Mouse (Mus musculus) NIH3T3 (cell line): Measurements from ENCODE around the gene Grhl3.

Source experiments
- DNase-seq: peaks from one replicate; pipeline ENCODE4 v3.0.0-alpha.2; 2012; ENCODE audit warnings: low read depth

Gene Grhl3

GRCm38 (mm10) chr4:135531771-135532613, 41.4 kb downstream of the Grhl3 start:
- DNase-seq: no peak

GRCm38 (mm10) chr4:135531236-135531635, 42.2 kb downstream of the Grhl3 start:
- no peak for DNase-seq

DNA sequence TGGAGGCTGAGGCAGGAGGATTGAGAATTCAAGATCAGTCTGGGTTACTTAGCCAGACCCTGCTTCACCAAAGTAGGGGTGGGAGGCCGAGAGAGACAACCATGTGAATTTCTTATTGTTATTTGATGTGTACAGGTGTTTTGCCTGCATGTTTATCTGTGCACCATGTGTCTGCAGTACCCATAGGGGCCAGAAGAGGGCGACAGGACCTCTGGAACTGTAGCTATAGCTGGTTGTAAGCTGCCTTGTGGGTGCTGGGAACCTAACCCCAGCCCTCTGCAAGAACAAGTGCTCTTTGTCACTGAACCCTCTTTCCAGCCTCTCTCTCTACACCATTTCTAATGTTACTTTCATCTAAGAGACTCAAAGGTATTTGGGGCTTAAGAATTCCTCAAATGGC, 43.2 kb downstream of the Grhl3 start:
- no peak for DNase-seq

- no peak for DNase-seq
These were observed 47.3 kb downstream of the Grhl3 start for GRCm38 (mm10) chr4:135526039-135526710.

DNA sequence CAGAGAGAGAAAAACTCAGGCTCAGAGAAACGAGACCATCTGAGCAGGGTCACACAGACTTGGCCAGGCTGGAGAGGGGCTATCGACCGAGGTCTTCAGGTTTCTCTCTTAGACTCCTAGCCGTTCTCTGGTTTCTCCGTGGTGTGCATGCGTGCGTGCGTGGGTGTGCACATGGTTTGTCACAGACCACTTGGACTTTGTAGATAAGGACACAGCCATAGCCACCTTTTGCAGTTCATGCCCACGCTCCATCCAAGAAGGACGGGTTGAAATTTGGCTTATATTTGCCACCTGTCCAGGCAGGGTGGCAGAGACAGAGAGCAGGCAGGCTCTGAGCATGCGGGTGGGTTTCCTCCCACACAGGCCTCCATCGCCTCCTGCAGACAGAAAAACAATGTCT, 48.4 kb downstream of the Grhl3 start:
- DNase-seq: no peak

DNA sequence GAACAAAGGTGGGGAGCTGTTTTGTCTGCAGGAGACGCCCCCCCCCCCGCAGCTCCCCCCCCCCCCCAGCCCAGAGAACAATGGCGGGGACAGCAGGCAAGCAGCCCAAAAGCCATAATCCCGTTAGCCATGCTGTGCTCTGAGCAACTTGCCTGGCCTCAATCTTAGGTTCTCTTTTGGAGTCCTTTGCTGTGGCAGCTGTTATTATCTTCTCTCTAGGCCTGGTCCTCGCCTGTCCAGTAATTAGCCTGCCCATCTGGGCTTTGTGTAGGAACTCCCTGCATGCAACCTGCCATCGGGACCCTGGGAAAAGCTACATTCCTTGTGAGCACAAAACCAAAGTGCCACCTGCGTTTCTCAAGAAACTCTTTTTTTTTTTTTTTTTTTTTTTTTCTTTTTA, 49.5 kb downstream of the Grhl3 start:
- no peak for DNase-seq

DNA sequence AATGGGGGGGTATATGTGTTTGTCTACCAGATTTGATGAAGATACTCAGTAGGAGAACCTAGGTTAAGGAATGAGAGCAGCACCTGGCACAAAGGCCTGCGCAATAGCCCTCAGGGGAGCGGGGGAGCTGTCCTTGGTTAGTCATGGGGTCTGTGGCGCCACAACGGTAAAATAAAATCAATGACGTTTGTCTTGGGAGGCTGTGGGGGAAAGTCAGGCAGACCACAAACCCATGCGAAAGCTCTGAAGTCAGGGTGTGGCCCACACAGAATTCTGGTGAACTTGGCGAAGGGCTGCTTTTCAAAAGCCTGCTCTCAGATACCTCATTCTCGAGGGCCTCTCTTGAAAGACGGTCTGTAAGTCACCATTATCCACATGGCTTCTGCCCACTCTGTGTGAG, 53.0 kb downstream of the Grhl3 start:
- no peak for DNase-seq

GRCm38 (mm10) chr4:135518135-135518534, 55.3 kb downstream of the Grhl3 start:
- DNase-seq: no peak

GRCm38 (mm10) chr4:135516351-135517316, 56.8 kb downstream of the Grhl3 start:
- DNase-seq: peak; percentile 65

DNA sequence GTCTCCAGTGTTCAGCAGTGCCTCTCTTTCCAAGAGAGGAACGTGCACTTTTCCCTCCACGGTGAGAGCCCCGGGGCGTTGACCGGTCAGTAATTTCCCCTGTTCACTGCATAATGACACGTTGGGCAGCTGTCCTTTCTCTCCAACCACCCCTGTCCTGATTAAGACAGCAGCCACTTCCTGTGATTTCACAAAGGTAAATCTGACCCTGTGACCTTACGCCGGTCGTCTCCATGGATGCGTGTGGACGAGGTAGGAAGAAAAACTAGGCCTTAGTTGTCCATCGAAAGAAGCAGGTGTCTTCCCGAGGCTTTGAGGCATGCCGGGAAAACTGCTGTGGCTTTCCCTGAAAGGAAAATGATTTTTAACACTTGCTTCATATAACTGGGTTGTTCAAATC, 58.5 kb downstream of the Grhl3 start:
- DNase-seq: no peak

GRCm38 (mm10) chr4:135513865-135514264, 59.6 kb downstream of the Grhl3 start:
- no peak for DNase-seq

GRCm38 (mm10) chr4:135509515-135509914, 63.9 kb downstream of the Grhl3 start:
- DNase-seq: no peak

DNA sequence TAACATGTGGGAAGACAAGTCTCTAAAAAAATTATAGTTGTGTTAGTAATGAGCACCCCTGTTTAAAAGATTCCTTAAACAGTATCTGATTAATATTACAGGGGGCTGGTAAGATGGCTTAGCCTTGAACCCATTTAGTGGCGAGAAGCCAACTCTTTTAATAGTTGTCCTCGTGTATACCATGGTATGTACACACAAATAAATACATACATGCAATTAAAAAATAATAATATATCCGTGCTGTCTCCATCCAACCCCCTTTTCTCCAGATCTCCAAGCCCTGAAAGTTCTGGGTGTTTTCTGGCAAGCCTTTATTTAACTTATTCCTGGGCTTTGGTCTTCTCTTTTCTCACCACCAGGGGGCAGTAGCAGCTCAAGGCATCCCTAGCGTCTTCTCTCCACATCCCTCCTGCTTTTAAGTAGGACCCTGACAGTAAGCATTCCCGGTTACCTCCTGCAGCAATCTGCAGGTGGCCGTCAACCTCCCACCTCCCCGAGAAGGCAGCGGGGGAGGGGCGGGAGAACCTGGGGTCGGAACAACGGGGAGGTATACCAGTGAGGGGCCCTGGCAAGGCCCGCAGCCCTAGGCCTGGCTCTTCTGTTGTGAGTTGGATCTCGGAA, 64.9 kb downstream of the Grhl3 start:
- peak; percentile 87 for DNase-seq

DNA sequence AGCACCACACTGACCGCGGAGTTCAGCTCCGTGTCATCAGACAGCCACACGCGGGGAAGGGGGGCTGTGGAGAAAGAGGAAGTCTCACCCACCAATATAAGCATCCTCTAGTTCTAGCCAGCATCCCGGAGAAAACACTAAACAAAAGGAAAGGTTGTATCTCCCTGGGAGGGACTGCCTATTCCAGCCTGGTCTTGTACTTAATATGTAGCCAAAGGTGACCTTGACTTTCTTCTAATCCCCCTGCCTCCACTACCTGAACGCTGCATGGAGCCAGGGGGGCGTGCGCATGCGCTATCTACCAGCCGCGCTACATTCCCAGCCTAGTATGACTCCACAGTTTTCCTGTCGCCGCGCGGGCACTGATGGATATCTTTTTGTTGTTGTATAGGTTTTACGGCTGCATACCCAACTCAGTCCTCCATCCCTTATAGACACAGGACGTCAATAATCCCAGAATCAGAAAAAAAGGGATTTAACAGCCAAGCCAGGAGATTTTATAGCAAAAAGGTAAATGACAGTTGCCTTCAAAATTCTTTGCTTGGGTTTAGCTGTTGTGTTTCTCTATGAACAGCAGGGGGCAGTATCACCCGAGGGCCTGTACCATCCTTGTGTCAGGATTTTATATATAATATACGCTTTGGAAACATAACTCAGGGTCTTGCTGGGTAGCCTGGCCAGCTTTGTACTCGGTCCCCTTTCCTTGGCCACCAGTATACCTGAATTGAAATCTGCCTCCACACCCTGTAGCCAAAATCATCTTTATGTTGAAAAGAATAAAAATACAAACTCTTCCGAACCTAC, 65.7 kb downstream of the Grhl3 start:
- peak; percentile 48 for DNase-seq

- no peak for DNase-seq
These were observed 67.6 kb downstream of the Grhl3 start for GRCm38 (mm10) chr4:135505794-135506193.

GRCm38 (mm10) chr4:135501587-135501986, 71.8 kb downstream of the Grhl3 start:
- DNase-seq: no peak

- no peak for DNase-seq
These were observed 73.6 kb downstream of the Grhl3 start for GRCm38 (mm10) chr4:135499831-135500230.

- no peak for DNase-seq
These were observed 75.3 kb downstream of the Grhl3 start for GRCm38 (mm10) chr4:135498136-135498535.

GRCm38 (mm10) chr4:135495810-135496209, 77.6 kb downstream of the Grhl3 start:
- DNase-seq: peak; percentile 16

- no peak for DNase-seq
These were observed 78.0 kb downstream of the Grhl3 start for GRCm38 (mm10) chr4:135495397-135495791.
